Mouse (Mus musculus): ENCODE results near the gene Dctn2. TPM values are rescaled to one million over a fixed set of nuclear protein-coding genes. Genes with fewer than 3 reads are reported as not detected.

The Dctn2 gene
- polyA plus RNA-seq, 1 experiment from 2014 or later = 177 TPM

GRCm38 (mm10) chr10:127327461-127328145, 61.4 kb downstream of the Dctn2 start:
- Histone ChIP-seq H3K36me3 (ENCODE audit: insufficient read depth, low read length) (no peaks in the 10 kb centered on the region), H3K27ac (no peak overlapping the region), H3K4me3 (replicated peaks; ENCODE audit: low read depth, low read length) (no peak overlapping the region), H3K9ac (ENCODE audit: low read depth, low read length) (no peak overlapping the region), H3K4me2 (ENCODE audit: low read length) (no peak overlapping the region), H3K27me3 (ENCODE audit: insufficient read depth, low read length) (peaks cover 22% of the 10 kb centered on the region; the same call in 1 of the 2 replicates), H3K9me3 (replicated peaks; ENCODE audit: low read length) (no peaks in the 10 kb centered on the region), H3K4me1 (replicated peaks; ENCODE audit: insufficient read depth, low read length) (peaks cover 10% of the 10 kb centered on the region)
- no peak for DNase-seq (ENCODE audit: low spot score)
- ATAC-seq (replicated peaks; ENCODE audit: low FRiP score, low read depth) = no peak
- 51% methylated on average over 18 of the region's 18 CpGs for WGBS
- no peak for TF ChIP-seq CTCF (IDR thresholded peaks at IDR 0.05; ENCODE audit: low read depth)

GRCm38 (mm10) chr10:127330212-127330611, 64.0 kb downstream of the Dctn2 start:
- no peak overlapping the region for H3K27ac ChIP-seq
- H3K36me3 ChIP-seq (ENCODE audit: insufficient read depth, low read length) = no peaks in the 10 kb centered on the region
- ATAC-seq (replicated peaks; ENCODE audit: low FRiP score, low read depth) (no peak), DNase-seq (ENCODE audit: low spot score) (no peak)
- H3K4me1 ChIP-seq (replicated peaks; ENCODE audit: insufficient read depth, low read length) = peaks cover 10% of the 10 kb centered on the region
- H3K9ac ChIP-seq (ENCODE audit: low read depth, low read length) = no peak overlapping the region
- WGBS = 59% methylated on average over 7 of the region's 7 CpGs
- TF ChIP-seq CTCF (IDR thresholded peaks at IDR 0.05; ENCODE audit: low read depth) = no peak
- H3K4me2 ChIP-seq (ENCODE audit: low read length) = no peak overlapping the region
- H3K9me3 ChIP-seq (replicated peaks; ENCODE audit: low read length) = no peaks in the 10 kb centered on the region
- peaks cover 21% of the 10 kb centered on the region; the same call in 1 of the 2 replicates for H3K27me3 ChIP-seq (ENCODE audit: insufficient read depth, low read length)
- no peak overlapping the region for H3K4me3 ChIP-seq (replicated peaks; ENCODE audit: low read depth, low read length)

Other genes starting within 250 kb of the Dctn2 start
- 97.3 and 109 TPM in 2 replicates for gene Tsfm, start 235.5 kb upstream of the Dctn2 start, polyA plus RNA-seq (2015; fragmentation: Nextera tagmentation; extraction: Ambion mirVana)
- 37.4 and 40.2 TPM in 2 replicates for gene Mettl1, start 225.0 kb upstream of the Dctn2 start, polyA plus RNA-seq (2015; fragmentation: Nextera tagmentation; extraction: Ambion mirVana)
- 0.89 and 1.3 TPM in 2 replicates for gene Eef1akmt3, start 224.9 kb upstream of the Dctn2 start, polyA plus RNA-seq (2015; fragmentation: Nextera tagmentation; extraction: Ambion mirVana)
- gene Cyp27b1, start 218.1 kb upstream of the Dctn2 start, polyA plus RNA-seq (2015; fragmentation: Nextera tagmentation; extraction: Ambion mirVana) = 38.9 and 58.0 TPM in 2 replicates
- gene March9, start 206.2 kb upstream of the Dctn2 start, polyA plus RNA-seq (2015; fragmentation: Nextera tagmentation; extraction: Ambion mirVana) = 1.6 and 1.9 TPM in 2 replicates
- 1,113 and 1,153 TPM in 2 replicates for gene Cdk4, start 202.8 kb upstream of the Dctn2 start, polyA plus RNA-seq (2015; fragmentation: Nextera tagmentation; extraction: Ambion mirVana)
- gene Tspan31, start 196.1 kb upstream of the Dctn2 start, polyA plus RNA-seq (2015; fragmentation: Nextera tagmentation; extraction: Ambion mirVana) = 157 and 171 TPM in 2 replicates
- gene Agap2, start 191.1 kb upstream of the Dctn2 start, polyA plus RNA-seq (2015; fragmentation: Nextera tagmentation; extraction: Ambion mirVana) = 0.04 and 0.09 TPM in 2 replicates
- 107 and 114 TPM in 2 replicates for gene Os9, start 145.2 kb upstream of the Dctn2 start, polyA plus RNA-seq (2015; fragmentation: Nextera tagmentation; extraction: Ambion mirVana)
- 15.0 and 16.4 TPM in 2 replicates for gene B4galnt1, start 101.1 kb upstream of the Dctn2 start, polyA plus RNA-seq (2015; fragmentation: Nextera tagmentation; extraction: Ambion mirVana)
- gene Slc26a10, start 85.7 kb upstream of the Dctn2 start, polyA plus RNA-seq (2015; fragmentation: Nextera tagmentation; extraction: Ambion mirVana) = 2.8 and 3.1 TPM in 2 replicates
- 27.9 and 29.0 TPM in 2 replicates for gene Arhgef25, start 76.3 kb upstream of the Dctn2 start, polyA plus RNA-seq (2015; fragmentation: Nextera tagmentation; extraction: Ambion mirVana)
- 83.3 and 85.1 TPM in 2 replicates for gene Dtx3, start 70.6 kb upstream of the Dctn2 start, polyA plus RNA-seq (2015; fragmentation: Nextera tagmentation; extraction: Ambion mirVana)
- 45.0 and 50.1 TPM in 2 replicates for gene Pip4k2c, start 54.8 kb upstream of the Dctn2 start, polyA plus RNA-seq (2015; fragmentation: Nextera tagmentation; extraction: Ambion mirVana)
- 0.28 and 0.47 TPM in 2 replicates for gene Kif5a, start 3.0 kb upstream of the Dctn2 start, polyA plus RNA-seq (2015; fragmentation: Nextera tagmentation; extraction: Ambion mirVana)
- 10.5 and 10.7 TPM in 2 replicates for gene Mbd6, start 22.6 kb downstream of the Dctn2 start, polyA plus RNA-seq (2015; fragmentation: Nextera tagmentation; extraction: Ambion mirVana)
- 99.1 and 103 TPM in 2 replicates for gene Mars, start 45.4 kb downstream of the Dctn2 start, polyA plus RNA-seq (2015; fragmentation: Nextera tagmentation; extraction: Ambion mirVana)
- gene Arhgap9, start 55.6 kb downstream of the Dctn2 start, polyA plus RNA-seq (2015; fragmentation: Nextera tagmentation; extraction: Ambion mirVana) = 3.7 and 3.8 TPM in 2 replicates
- 3.3 and 4.1 TPM in 2 replicates for gene Gli1, start 75.6 kb downstream of the Dctn2 start, polyA plus RNA-seq (2015; fragmentation: Nextera tagmentation; extraction: Ambion mirVana)
- gene Inhbe, start 88.0 kb downstream of the Dctn2 start, polyA plus RNA-seq (2015; fragmentation: Nextera tagmentation; extraction: Ambion mirVana) = not detected in 2 replicates
- gene Inhbc, start 104.1 kb downstream of the Dctn2 start, polyA plus RNA-seq (2015; fragmentation: Nextera tagmentation; extraction: Ambion mirVana) = 0.14 and 0.23 TPM in 2 replicates
- gene R3hdm2, start 114.0 kb downstream of the Dctn2 start, polyA plus RNA-seq (2015; fragmentation: Nextera tagmentation; extraction: Ambion mirVana) = 33.1 and 34.4 TPM in 2 replicates
- 0.16 and 0.31 TPM in 2 replicates for gene Stac3, start 235.3 kb downstream of the Dctn2 start, polyA plus RNA-seq (2015; fragmentation: Nextera tagmentation; extraction: Ambion mirVana)
- 57.8 and 63.2 TPM in 2 replicates for gene Ndufa4l2, start 248.6 kb downstream of the Dctn2 start, polyA plus RNA-seq (2015; fragmentation: Nextera tagmentation; extraction: Ambion mirVana)

Data from kidney, postnatal 0 days (tissue).